ENCODE assay signal across 25 mouse cellular contexts in the genomic region with DNA sequence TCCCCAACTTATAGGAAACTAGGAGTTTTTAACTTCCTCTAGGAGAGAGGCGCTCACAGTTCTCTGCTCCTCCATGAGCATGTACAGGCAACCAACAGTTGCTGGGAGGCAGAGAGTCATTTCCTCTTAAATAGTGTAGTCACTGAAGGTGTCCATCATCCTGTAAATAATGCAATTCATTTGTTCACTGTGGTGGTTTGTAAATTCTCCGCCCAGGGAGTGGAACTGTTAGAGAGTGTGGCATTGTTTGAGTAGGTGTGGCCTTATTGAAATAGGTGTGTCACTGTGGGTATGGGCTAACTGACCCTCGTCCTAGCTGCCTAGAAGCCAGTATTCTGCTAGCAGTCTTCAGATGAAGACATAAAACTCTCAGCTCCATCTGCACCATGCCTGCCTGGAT.
"Had no signal": no experiment of that assay in that cellular context is flagged by ENCODE, and none has a peak within 500 bp of the region (broad histone marks: within the 10 kb centered on the region; RNA-seq: fewer than 3 reads in every experiment).

No protein-coding gene starts in this region.

- H3K27ac ChIP-seq: gastrocnemius, adult 2 months; heart, adult 2 months; heart, embryonic 13.5 days; heart, embryonic 15.5 days; hindbrain, embryonic 13.5 days; hindbrain, embryonic 15.5 days; intestine, embryonic 15.5 days; layer of hippocampus, adult 2 months; limb, embryonic 13.5 days; limb, embryonic 15.5 days; liver, embryonic 12.5 days; liver, embryonic 14.5 days had no signal

- H3K4me2 ChIP-seq: heart, embryonic 11.5 days; heart, embryonic 13.5 days; heart, embryonic 15.5 days; hindbrain, embryonic 13.5 days; hindbrain, embryonic 15.5 days; intestine, embryonic 15.5 days; limb, embryonic 13.5 days; limb, embryonic 15.5 days; liver, embryonic 12.5 days had no signal

- H3K9ac ChIP-seq: heart, embryonic 13.5 days; heart, embryonic 15.5 days; hindbrain, embryonic 13.5 days; hindbrain, embryonic 15.5 days; intestine, embryonic 15.5 days; limb, embryonic 13.5 days; limb, embryonic 15.5 days; liver, embryonic 12.5 days; liver, embryonic 14.5 days had no signal

- H3K27me3 ChIP-seq: heart, embryonic 13.5 days; heart, embryonic 15.5 days; hindbrain, embryonic 13.5 days; hindbrain, embryonic 15.5 days; intestine, embryonic 15.5 days; limb, embryonic 13.5 days; limb, embryonic 15.5 days; liver, embryonic 12.5 days had no signal

- ATAC-seq: inflammation-experienced regulatory T-cells, adult 6 months; intestine, embryonic 15.5 days; liver, embryonic 12.5 days had no signal

- H3K36me3 ChIP-seq: heart, embryonic 13.5 days; heart, embryonic 15.5 days; hindbrain, embryonic 13.5 days; hindbrain, embryonic 15.5 days; intestine, embryonic 15.5 days; limb, embryonic 13.5 days; limb, embryonic 15.5 days; liver, embryonic 12.5 days had no signal

- H3K9me3 ChIP-seq: heart, embryonic 13.5 days; heart, embryonic 15.5 days; hindbrain, embryonic 13.5 days; hindbrain, embryonic 15.5 days; intestine, embryonic 15.5 days; limb, embryonic 13.5 days; limb, embryonic 15.5 days; liver, embryonic 12.5 days had no signal

- H3K4me3 ChIP-seq: gastrocnemius, adult 2 months; heart, adult 2 months; heart, embryonic 13.5 days; heart, embryonic 15.5 days; hindbrain, embryonic 13.5 days; hindbrain, embryonic 15.5 days; intestine, embryonic 15.5 days; layer of hippocampus, adult 2 months; limb, embryonic 13.5 days; limb, embryonic 15.5 days; liver, embryonic 12.5 days had no signal

- DNase-seq: gastrocnemius, adult 2 months; gastrocnemius, postnatal 14 days; gastrocnemius, postnatal 36 days; heart, adult 11 months; heart, adult 2 months; heart, postnatal 14 days; heart, postnatal 36 days; kidney, adult 18-20 months; kidney, adult 8-10 months; kidney, postnatal 10 days; kidney, postnatal 25 days; kidney, postnatal 4 days; left cerebral cortex, postnatal 4 days had no signal

- H3K4me1 ChIP-seq: heart, embryonic 13.5 days; heart, embryonic 15.5 days; hindbrain, embryonic 13.5 days; hindbrain, embryonic 15.5 days; intestine, embryonic 15.5 days; limb, embryonic 13.5 days; limb, embryonic 15.5 days; liver, embryonic 12.5 days had no signal
